Mouse (Mus musculus): ENCODE measurements at regions not wholly inside any gene's neighbourhood (a gene's known extent, or its start where the extent isn't known, plus 50 kb on each side); places are given as distances from the start of the nearest gene placed in this dataset.
A peak's percentile ranks its signal among the peaks of the same experiment; 100 is the strongest.
"Not testable (repeated sequence)": the region's sequence is repeated elsewhere in the genome, so short reads cannot be mapped to it uniquely, and the experiment has no call there.

DNA sequence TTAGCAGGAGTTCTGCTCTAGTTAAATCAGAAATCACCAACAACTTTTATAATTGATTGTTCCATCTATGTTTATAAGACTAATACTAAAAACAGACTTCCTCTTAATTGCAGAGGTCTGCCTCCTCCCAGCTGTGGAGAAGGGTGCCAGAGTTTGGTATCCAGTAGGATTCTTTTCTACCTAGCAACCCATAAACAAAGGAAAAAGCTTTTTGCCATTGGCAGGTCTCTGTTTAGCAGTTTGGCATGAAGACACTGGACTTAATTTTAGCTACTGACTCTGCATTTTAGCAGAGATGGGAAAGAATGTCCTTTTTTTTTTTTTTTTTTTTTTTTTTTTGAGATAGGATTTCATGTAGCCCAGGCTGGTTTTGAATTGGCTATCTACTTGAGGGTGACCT lies 1628.4 kb downstream of the A830018L16Rik start:
- Histone ChIP-seq H3K27ac (no peak overlapping the region), H3K4me3 (no peak overlapping the region)
- no peak for DNase-seq (ENCODE audit: low spot score in 2 of 2)
- no peak for TF ChIP-seq CTCF (conservative IDR thresholded peaks at IDR 0.05)

DNA sequence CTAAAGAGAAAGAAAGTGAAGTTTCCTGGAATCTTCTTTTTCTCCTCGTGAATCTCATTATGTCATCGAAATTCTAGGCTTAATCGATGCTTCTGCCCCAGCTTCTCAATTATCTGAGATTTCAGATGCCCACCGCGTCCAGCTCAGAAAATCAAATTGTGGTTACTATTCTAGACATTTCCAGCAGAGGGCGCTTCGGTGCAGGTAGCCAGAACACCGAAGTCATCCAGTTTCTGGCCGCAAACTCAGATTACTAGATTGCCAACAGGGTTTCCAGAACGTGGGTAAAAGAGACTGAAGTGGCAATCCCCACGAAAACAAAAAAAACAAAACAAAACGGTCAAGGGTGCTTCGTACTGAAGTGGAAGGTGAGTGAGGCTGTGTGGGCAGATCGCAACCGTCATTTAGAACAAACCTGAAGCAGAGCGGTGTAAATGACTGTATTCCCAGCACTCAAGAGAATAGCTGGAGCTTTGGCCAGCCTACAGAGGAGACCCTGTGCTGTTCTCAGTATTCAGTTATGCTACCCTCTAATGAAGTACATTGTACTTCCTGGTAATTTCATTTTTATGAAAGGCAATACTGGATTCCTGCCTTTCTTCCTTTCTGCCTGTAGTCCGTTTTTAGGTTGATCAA lies 1636.4 kb downstream of the A830018L16Rik start:
- DNase-seq (ENCODE audit: low spot score in 2 of 2), result peak; percentile 14 to 61
- peak; percentile 86 for TF ChIP-seq CTCF (conservative IDR thresholded peaks at IDR 0.05)
- H3K27ac ChIP-seq, result no peak overlapping the region

DNA sequence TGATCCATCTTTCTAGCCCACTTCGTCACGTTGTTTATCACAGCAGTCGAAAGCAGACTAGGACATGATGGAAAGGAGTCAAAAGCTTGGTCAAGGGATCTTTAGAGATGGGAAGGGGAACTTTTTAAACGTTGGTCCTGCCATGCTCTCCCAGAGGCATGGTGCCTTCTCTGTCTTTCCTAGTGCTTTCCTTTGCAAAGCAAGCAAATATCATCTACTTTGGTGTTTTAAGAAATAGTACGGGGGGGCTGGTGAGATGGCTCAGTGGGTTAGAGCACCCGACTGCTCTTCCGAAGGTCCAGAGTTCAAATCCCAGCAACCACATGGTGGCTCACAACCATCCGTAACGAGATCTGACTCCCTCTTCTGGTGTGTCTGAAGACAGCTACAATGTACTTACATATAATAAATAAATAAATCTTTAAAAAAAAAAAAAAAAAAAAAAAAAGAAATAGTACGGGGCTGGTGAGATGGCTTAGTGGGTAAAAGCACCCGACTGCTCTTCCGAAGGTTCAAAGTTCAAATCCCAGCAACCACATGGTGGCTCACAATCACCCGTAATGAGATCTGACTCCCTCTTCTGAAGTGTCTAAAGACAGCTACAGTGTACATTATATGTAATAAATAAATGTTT lies 1637.6 kb downstream of the A830018L16Rik start:
- not testable (repeated sequence) for H3K4me3 ChIP-seq; H3K27ac ChIP-seq; DNase-seq (ENCODE audit: low spot score in 2 of 2)

More for the DNA sequence above, 1636.4 kb downstream of the A830018L16Rik start:
- H3K4me3 ChIP-seq, result no peak overlapping the region; the same call in 1 of the 2 replicates

DNA sequence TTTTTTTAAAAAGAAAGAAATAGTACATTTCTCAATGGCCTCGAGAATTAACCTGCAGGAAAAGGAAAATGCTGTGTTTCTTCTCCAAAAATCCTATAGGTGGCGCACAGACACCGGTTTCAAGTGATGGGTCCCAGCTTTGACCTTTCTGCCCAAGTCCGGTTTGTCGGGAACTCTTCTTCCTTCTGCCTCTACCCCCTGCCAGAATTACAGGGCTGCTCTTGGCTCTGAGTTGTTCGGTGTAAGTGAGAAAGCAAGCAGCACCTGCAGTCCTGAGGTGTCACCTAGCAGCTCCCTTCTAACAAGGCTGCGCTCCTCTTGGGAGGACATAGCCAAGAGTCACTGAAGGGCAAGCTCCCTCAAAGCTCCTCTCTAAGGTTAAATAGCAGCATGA lies 1638.2 kb downstream of the A830018L16Rik start:
- no peak overlapping the region for H3K27ac ChIP-seq
- DNase-seq (ENCODE audit: low spot score in 2 of 2), result peak in 1 of 2 experiments; percentile 15

DNA sequence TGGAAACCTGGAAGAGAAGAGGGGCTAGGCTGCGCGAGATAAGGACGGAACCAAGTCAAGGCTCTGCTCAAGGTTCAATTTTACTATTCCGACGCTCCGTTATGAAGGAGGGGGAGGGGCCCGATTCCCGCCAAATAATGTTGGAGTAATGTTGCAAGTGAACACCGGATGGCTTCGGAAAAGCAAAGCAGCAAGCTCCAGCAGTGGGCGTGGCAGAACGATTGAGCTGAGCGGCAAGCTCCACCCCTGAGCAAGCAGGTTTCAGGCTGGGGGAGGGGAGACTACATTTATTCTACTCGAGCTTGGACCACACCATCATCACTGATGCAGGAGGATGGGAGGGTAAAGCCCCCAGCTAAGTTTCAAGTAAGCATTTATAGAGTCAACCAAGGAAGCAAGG lies 1643.8 kb downstream of the A830018L16Rik start:
- Histone ChIP-seq H3K4me3 (no peak overlapping the region), H3K27ac (no peak overlapping the region)
- DNase-seq (ENCODE audit: low spot score in 2 of 2), result no peak
- no peak for TF ChIP-seq CTCF (conservative IDR thresholded peaks at IDR 0.05)

More for the DNA sequence above, 1638.2 kb downstream of the A830018L16Rik start:
- H3K4me3 ChIP-seq, result no peak overlapping the region
- TF ChIP-seq CTCF (conservative IDR thresholded peaks at IDR 0.05), result peak; percentile 81

DNA sequence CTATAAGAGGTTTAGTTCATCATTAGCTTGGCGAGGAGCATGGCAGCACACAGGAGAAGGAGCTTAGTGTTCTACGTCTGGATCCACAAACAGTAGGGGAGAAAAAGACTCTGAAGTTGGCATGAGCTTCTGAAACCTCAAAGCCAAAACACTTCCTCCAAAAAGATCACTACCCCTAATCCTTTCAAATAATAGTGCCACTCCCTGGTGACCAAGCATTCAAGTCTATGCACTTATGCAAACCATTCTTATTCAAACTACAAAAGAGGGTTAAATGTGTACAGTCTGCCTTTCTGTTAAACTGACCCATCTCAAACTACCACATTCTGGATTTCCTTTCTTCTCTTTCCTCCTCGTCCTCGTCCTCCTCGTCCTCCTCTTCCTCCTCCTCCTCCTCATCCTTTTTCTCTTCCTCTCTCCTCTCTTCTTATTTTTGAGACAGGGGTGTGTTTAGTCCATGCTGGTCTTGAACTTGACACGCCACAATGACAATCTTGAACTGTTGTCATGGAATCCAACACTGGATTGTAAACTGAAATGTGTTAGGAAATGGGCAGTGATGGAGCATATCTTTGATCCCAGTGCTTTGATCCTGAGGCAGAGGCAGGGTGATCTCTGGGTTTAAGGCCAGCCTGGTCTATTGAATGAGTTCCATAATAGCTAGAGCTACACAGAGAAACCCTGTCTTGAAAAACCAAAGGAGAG lies 1645.9 kb downstream of the A830018L16Rik start:
- no peak for DNase-seq (ENCODE audit: low spot score in 2 of 2)
- H3K27ac ChIP-seq, result no peak overlapping the region
- no peak for TF ChIP-seq CTCF (conservative IDR thresholded peaks at IDR 0.05)
- no peak overlapping the region for H3K4me3 ChIP-seq

Data from layer of hippocampus, adult 2 months (tissue).